Comparison of ENCODE assay signal across 8 mouse cellular contexts in the genomic region with DNA sequence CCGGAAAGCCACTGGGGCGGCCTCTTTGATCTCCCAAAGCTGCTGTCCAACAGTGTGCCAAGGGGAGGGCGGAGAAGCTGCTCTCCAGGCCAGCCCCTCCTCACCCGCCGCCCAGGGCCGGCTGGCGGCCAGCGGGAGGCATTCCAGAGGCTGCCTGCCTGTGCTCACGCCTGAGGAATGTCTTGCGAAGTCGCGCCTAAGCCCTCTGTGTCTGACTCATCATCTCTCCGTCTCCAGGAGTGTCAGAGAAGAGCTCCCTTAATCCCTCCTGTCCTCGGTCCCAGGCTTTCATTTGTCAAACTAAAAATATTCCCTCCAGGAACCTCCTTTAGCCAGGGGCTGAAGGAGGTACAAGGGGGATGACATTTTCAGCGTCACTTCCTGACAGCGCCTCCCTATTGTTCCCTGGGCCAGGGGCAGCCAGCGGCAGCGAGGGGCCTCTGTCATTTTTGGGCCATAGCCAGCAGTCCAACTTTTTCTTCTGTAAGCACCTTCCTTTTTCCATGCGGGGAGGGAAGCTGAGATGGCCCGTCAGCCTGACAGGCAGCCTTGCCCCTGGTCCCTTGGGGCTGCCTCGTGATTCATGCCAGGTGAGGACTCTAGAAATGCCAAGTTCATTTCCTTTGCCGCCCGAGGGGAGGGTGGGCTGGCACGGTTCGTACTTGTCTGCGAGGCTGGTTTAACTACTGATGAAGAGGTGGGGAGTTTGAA.
DNase-seq lines count a peak whose midpoint lies in the region; ATAC-seq and TF ChIP-seq lines count a peak whose summit lies in the region.

No protein-coding gene starts in this region.

- no peak for TF ChIP-seq EP300 in liver, postnatal 0 days (IDR thresholded peaks at IDR 0.05; ENCODE audit: low read depth)

- no peak for TF ChIP-seq CTCF in E14TG2a.4 (conservative IDR thresholded peaks at IDR 0.05; ENCODE audit: low read length)
- TF ChIP-seq CTCF in cerebellum, adult 2 months (IDR thresholded peaks at IDR 0.05; ENCODE audit: borderline replicate concordance, insufficient read depth, low read depth, low read length) = no peak
- TF ChIP-seq CTCF in forebrain, postnatal 0 days (IDR thresholded peaks at IDR 0.05; ENCODE audit: low read depth) = no peak
- TF ChIP-seq CTCF in liver, postnatal 0 days (IDR thresholded peaks at IDR 0.05; ENCODE audit: low read depth) = no peak

- H3K9me3 ChIP-seq in E14TG2a.4 (ENCODE audit: low read length) = peaks cover 6% of the 10 kb centered on the region; the same call in 1 of the 2 replicates
- H3K9me3 ChIP-seq in forebrain, postnatal 0 days (ENCODE audit: low read length) = no peaks in the 10 kb centered on the region
- H3K9me3 ChIP-seq in liver, postnatal 0 days (ENCODE audit: low read length) = no peaks in the 10 kb centered on the region

- no peak overlapping the region for H3K9ac ChIP-seq in forebrain, postnatal 0 days
- H3K9ac ChIP-seq in liver, postnatal 0 days (replicated peaks) = no peak overlapping the region

- intact Hi-C loops in heart, postnatal 10 days (cut with DNase I) = no loop called here

- H3K4me1 ChIP-seq in E14TG2a.4 (replicated peaks; ENCODE audit: low read depth, low read length) = peaks cover 14% of the 10 kb centered on the region
- peaks cover 6% of the 10 kb centered on the region for H3K4me1 ChIP-seq in cerebellum, adult 2 months (ENCODE audit: control insufficient read depth, insufficient read depth, low read length)
- no peaks in the 10 kb centered on the region for H3K4me1 ChIP-seq in forebrain, postnatal 0 days (ENCODE audit: insufficient read depth)
- H3K4me1 ChIP-seq in liver, postnatal 0 days (ENCODE audit: insufficient read depth) = 0 out of 2 replicates have a peak, but pooled peaks cover 4% of the 10 kb centered on the region

- peaks cover 46% of the 10 kb centered on the region for H3K27me3 ChIP-seq in E14TG2a.4 (ENCODE audit: insufficient read depth, low read length)
- H3K27me3 ChIP-seq in cerebellum, adult 2 months (ENCODE audit: control insufficient read depth, insufficient read depth, low read length) = no peaks in the 10 kb centered on the region
- no peaks in the 10 kb centered on the region for H3K27me3 ChIP-seq in forebrain, postnatal 0 days (ENCODE audit: insufficient read depth, low read length)
- no peaks in the 10 kb centered on the region for H3K27me3 ChIP-seq in liver, postnatal 0 days (ENCODE audit: insufficient read depth, low read length)

- peak; percentile 65 to 76 for DNase-seq in cerebellum, adult 2 months
- peak; percentile 48 for DNase-seq in forebrain, postnatal 0 days
- DNase-seq in heart, postnatal 10 days = peak; percentile 83
- DNase-seq in kidney, postnatal 25 days = peak; percentile 76 to 90
- peak; percentile 31 for DNase-seq in liver, postnatal 0 days
- peak; percentile 42 for DNase-seq in ovary, postnatal 10 days (ENCODE audit: low spot score)
- DNase-seq in spleen, postnatal 14 days (ENCODE audit: low spot score in 2 of 2) = no peak

- peak overlapping the region; percentile 20; the same call in 1 of the 2 replicates for H3K4me3 ChIP-seq in E14TG2a.4 (replicated peaks; ENCODE audit: low read length)
- H3K4me3 ChIP-seq in cerebellum, adult 2 months (replicated peaks; ENCODE audit: insufficient read depth, low read depth, low read length) = no peak overlapping the region
- no peak overlapping the region for H3K4me3 ChIP-seq in forebrain, postnatal 0 days (ENCODE audit: low read depth, low read length)
- H3K4me3 ChIP-seq in liver, postnatal 0 days (ENCODE audit: low read depth, low read length) = no peak overlapping the region

- H3K4me2 ChIP-seq in forebrain, postnatal 0 days (ENCODE audit: low read depth) = peak overlapping the region; percentile 31
- H3K4me2 ChIP-seq in liver, postnatal 0 days (ENCODE audit: low read depth, low read length) = no peak overlapping the region

- no peak overlapping the region for H3K27ac ChIP-seq in cerebellum, adult 2 months (ENCODE audit: insufficient read depth, low read length)
- no peak overlapping the region for H3K27ac ChIP-seq in forebrain, postnatal 0 days (ENCODE audit: low read depth, low read length)
- no peak overlapping the region for H3K27ac ChIP-seq in liver, postnatal 0 days (ENCODE audit: low read depth)

- TF ChIP-seq POLR2A in cerebellum, adult 2 months (IDR thresholded peaks at IDR 0.05; ENCODE audit: borderline replicate concordance, insufficient read depth, low read length) = no peak

- ATAC-seq in forebrain, postnatal 0 days = peak; percentile 84
- ATAC-seq in liver, postnatal 0 days = peak; percentile 43; the same call in 1 of the 2 replicates

- 5% methylated on average over 26 of the region's 26 CpGs for WGBS in cerebellum, adult 2 months
- 8% methylated on average over 26 of the region's 26 CpGs for WGBS in forebrain, postnatal 0 days
- 10% methylated on average over 26 of the region's 26 CpGs for WGBS in liver, postnatal 0 days (ENCODE audit: insufficient replicate concordance)

- H3K36me3 ChIP-seq in E14TG2a.4 (ENCODE audit: insufficient read depth, low read length) = no peaks in the 10 kb centered on the region
- no peaks in the 10 kb centered on the region for H3K36me3 ChIP-seq in forebrain, postnatal 0 days (ENCODE audit: insufficient read depth)
- no peaks in the 10 kb centered on the region for H3K36me3 ChIP-seq in liver, postnatal 0 days (replicated peaks; ENCODE audit: insufficient read depth, low read length)

Comparison
In these comparisons a context has a peak if more than half of its experiments do, and no peak if none do; other contexts are left out.
1. DNase-seq: peak in cerebellum, adult 2 months (2 of 2), forebrain, postnatal 0 days (single experiment), heart, postnatal 10 days (2 of 2), kidney, postnatal 25 days (2 of 2), liver, postnatal 0 days (single experiment) and ovary, postnatal 10 days (single experiment); none in spleen, postnatal 14 days (0 of 2).